ENCODE assay signal across 8 mouse cellular contexts in the genomic region with DNA sequence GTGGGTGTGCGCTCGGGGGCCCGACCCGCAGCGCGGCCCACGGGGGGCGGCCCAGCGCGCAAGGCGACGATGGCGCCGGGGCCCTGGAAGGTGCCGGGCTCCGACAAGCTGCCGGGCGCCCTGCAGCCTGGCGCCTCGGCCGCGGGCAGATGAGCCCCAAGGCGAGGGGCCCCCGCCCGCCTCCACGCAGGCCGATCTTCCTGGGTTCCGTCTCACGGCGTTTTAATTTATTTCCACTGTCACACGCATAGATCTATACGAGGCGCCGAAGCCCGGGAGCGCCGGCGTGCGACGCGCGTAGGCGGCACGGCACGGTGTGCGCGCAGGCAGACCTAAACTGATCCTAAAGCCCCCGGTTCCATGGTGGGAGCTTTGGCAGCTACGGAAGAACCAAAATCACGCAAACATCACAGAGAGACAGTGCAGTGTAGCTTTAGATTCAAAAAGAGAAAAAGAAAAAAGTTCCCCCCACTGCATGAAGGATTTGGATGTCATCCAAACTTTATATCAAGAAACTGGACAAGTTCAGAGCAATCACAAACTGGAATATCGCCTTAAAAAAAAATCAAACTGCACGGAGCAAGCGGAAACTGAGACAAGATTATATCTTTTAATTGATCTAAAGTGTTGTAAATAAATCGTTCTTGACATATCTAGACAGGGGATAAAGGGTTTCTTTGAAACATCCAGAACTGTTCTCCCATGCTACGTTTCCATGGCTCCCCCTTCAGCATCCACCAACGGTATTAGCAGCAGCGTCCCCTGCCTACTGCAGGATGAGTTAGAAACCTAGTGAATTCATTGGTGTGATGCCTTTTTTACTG.
A peak's percentile ranks its signal among the peaks of the same experiment; 100 is the strongest.
DNase-seq lines count a peak whose midpoint lies in the region; ATAC-seq lines count a peak whose summit lies in the region.

No protein-coding gene starts in this region.

- H3K4me2 ChIP-seq in intestine, embryonic 16.5 days (ENCODE audit: low read depth, low read length): peak overlapping the region; percentile 81
- H3K4me2 ChIP-seq in liver, embryonic 12.5 days: peak overlapping the region; percentile 70
- H3K4me2 ChIP-seq in neural tube, embryonic 12.5 days (replicated peaks): peak overlapping the region; percentile 77

- H3K4me1 ChIP-seq in intestine, embryonic 16.5 days (ENCODE audit: control insufficient read depth, insufficient read depth, low read length): no peaks in the 10 kb centered on the region
- H3K4me1 ChIP-seq in liver, embryonic 12.5 days: no peaks in the 10 kb centered on the region
- 0 out of 2 replicates have a peak, but pooled peaks cover 4% of the 10 kb centered on the region for H3K4me1 ChIP-seq in neural tube, embryonic 12.5 days

- peak overlapping the region; percentile 81 for H3K9ac ChIP-seq in intestine, embryonic 16.5 days (ENCODE audit: low read depth, low read length)
- peak overlapping the region; percentile 53 for H3K9ac ChIP-seq in liver, embryonic 12.5 days
- peak overlapping the region; percentile 85 for H3K9ac ChIP-seq in neural tube, embryonic 12.5 days

- H3K36me3 ChIP-seq in intestine, embryonic 16.5 days (ENCODE audit: control insufficient read depth, insufficient read depth, low read length): no peaks in the 10 kb centered on the region
- H3K36me3 ChIP-seq in liver, embryonic 12.5 days: no peaks in the 10 kb centered on the region
- H3K36me3 ChIP-seq in neural tube, embryonic 12.5 days: no peaks in the 10 kb centered on the region

- DNase-seq in 416B (ENCODE audit: low read depth) (peak; percentile 45), ES-CJ7 (ENCODE audit: low read depth, low spot score) (peak; percentile 51)
- peak; percentile 46 for DNase-seq in cerebellum, adult 8-10 months
- DNase-seq in frontal cortex, postnatal 10 days (ENCODE audit: low spot score in 2 of 2): peak; percentile 37 to 45

- no peaks in the 10 kb centered on the region for H3K27me3 ChIP-seq in intestine, embryonic 16.5 days (replicated peaks; ENCODE audit: control insufficient read depth, insufficient read depth, low read length)
- H3K27me3 ChIP-seq in liver, embryonic 12.5 days (replicated peaks): peaks cover 28% of the 10 kb centered on the region
- no peaks in the 10 kb centered on the region for H3K27me3 ChIP-seq in neural tube, embryonic 12.5 days (replicated peaks)

- peak overlapping the region; percentile 87 for H3K27ac ChIP-seq in intestine, embryonic 16.5 days (ENCODE audit: low read length)
- H3K27ac ChIP-seq in liver, embryonic 12.5 days: peak overlapping the region; percentile 79
- peak overlapping the region; percentile 96 for H3K27ac ChIP-seq in neural tube, embryonic 12.5 days

- peak overlapping the region; percentile 71 for H3K4me3 ChIP-seq in intestine, embryonic 16.5 days (ENCODE audit: low read length)
- H3K4me3 ChIP-seq in liver, embryonic 12.5 days: peak overlapping the region; percentile 57
- peak overlapping the region; percentile 70 for H3K4me3 ChIP-seq in neural tube, embryonic 12.5 days

- no peaks in the 10 kb centered on the region for H3K9me3 ChIP-seq in intestine, embryonic 16.5 days (ENCODE audit: control insufficient read depth, low read length)
- H3K9me3 ChIP-seq in liver, embryonic 12.5 days (replicated peaks): no peaks in the 10 kb centered on the region
- H3K9me3 ChIP-seq in neural tube, embryonic 12.5 days: no peaks in the 10 kb centered on the region

- 1% methylated on average over 50 of the region's 57 CpGs for WGBS in intestine, embryonic 16.5 days
- WGBS in liver, embryonic 12.5 days (ENCODE audit: insufficient replicate concordance): 2% methylated on average over 53 of the region's 57 CpGs
- 1% methylated on average over 55 of the region's 57 CpGs for WGBS in neural tube, embryonic 12.5 days

- peak; percentile 57 for ATAC-seq in intestine, embryonic 16.5 days
- ATAC-seq in liver, embryonic 12.5 days: 0 out of 2 replicates have a peak, but pooled peaks have one; percentile 20
- ATAC-seq in neural tube, embryonic 12.5 days (ENCODE audit: low FRiP score, low read depth): peak; percentile 67
- no peak for ATAC-seq in megakaryocyte-erythroid progenitor cell, adult 5-6 weeks (replicated peaks; ENCODE audit: low FRiP score, low TSS enrichment, poor library complexity, severe bottlenecking)
